Mouse (Mus musculus): ENCODE results near the gene Nln.

DNA sequence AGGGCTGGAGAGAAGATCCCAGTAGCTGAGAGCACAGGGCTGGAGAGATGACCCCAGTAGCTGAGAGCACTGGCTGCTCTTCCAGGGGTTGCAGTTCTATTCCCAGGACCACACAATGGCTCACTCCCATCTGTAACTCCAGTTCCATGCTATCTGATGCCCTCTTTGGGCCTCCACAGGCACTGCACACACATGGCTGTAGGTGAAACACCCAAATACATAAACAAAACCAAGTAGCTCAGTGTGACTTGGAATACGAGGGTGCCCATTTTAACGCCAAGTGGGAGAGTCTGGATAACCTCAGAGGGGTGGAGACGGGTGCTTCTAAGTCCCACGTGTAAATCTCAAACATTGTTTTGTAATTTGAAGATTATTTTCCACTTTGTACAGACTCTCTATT, 9.0 kb downstream of the Nln start:
- TF ChIP-seq USF2 (IDR thresholded peaks at IDR 0.05; ENCODE audit: borderline replicate concordance in 1 of 2, insufficient read depth in 1 of 2, low read depth in 1 of 2, low read length in 2 of 2) (no peak), CTCF (IDR thresholded peaks at IDR 0.05 in 2 of 3, conservative IDR thresholded peaks at IDR 0.05 in 1 of 3; ENCODE audit: control insufficient read depth in 1 of 3, insufficient read depth in 1 of 3, low read depth in 2 of 3, low read length in 3 of 3, poor library complexity in 1 of 3, severe bottlenecking in 1 of 3) (peak in 2 of 3 experiments; percentile 19 to 31; a peak in 1 of 6 replicates), GABPA (IDR thresholded peaks at IDR 0.05; ENCODE audit: low read depth, low read length) (no peak), EP300 (IDR thresholded peaks at IDR 0.05; ENCODE audit: low read depth in 1 of 2, low read length in 2 of 2) (no peak), BHLHE40 (IDR thresholded peaks at IDR 0.05; ENCODE audit: borderline replicate concordance, low read depth, low read length) (no peak), UBTF (IDR thresholded peaks at IDR 0.05; ENCODE audit: borderline replicate concordance, insufficient read depth, low read depth, low read length) (no peak), JUND (IDR thresholded peaks at IDR 0.05; ENCODE audit: low read depth, low read length) (no peak), POLR2A (IDR thresholded peaks at IDR 0.05; ENCODE audit: control insufficient read depth in 1 of 2, insufficient read depth in 1 of 2, low read depth in 1 of 2, low read length in 2 of 2, poor library complexity in 1 of 2) (no peak), KAT2A (conservative IDR thresholded peaks at IDR 0.05; ENCODE audit: low read depth, low read length) (no peak), ZNF384 (IDR thresholded peaks at IDR 0.05; ENCODE audit: low read depth, low read length) (no peak), RCOR1 (IDR thresholded peaks at IDR 0.05; ENCODE audit: low read depth, low read length) (no peak), SIN3A (IDR thresholded peaks at IDR 0.05; ENCODE audit: low read length) (no peak), TCF12 (IDR thresholded peaks at IDR 0.05; ENCODE audit: low read depth, low read length) (no peak)

Data from MEL (cell line).